Mouse (Mus musculus) left cerebral cortex, postnatal 14 days (tissue): Measurements from ENCODE around the gene Dlx5. TPM values are rescaled to one million over a fixed set of nuclear protein-coding genes. Genes with fewer than 3 reads are reported as not detected.

Source experiments
- DNase-seq, 2 experiments: peaks; one replicate each; pipeline ENCODE4 v3.0.0; 2021 to 2022; ENCODE audit warnings: low spot score in 2 of 2, mixed read lengths in 1 of 2
- intact Hi-C: fragments of 180-260 bp; cut with DNase I; formaldehyde crosslinking; loops from one replicate; pipeline ENCODE4 v1.15.1; 2025
- long read RNA-seq, 2 experiments: library from polyadenylated mRNA; stranded (forward); transcript quantifications; one replicate each; pipeline ENCODE4 v2.0.0; 2021
- total RNA-seq, 2 experiments: library from RNA; stranded (reverse); gene quantifications; 2 replicates each; pipeline ENCODE4 v1.2.3; 2021

Dlx5 gene
- total RNA-seq = 1 to 10 TPM; 6.4 to 6.9 TPM
- long read RNA-seq, experiment 1, transcript Dlx5-201 (3 exons, 1,423 nt) = major isoform, 6 of 8 reads
- long read RNA-seq, experiment 1, partial matches to known transcripts = 1 of 8 reads
- long read RNA-seq, experiment 1, other reads (novel, unspliced or antisense) = 0 of 8 reads
- long read RNA-seq, experiment 2, transcript Dlx5-201 (3 exons, 1,423 nt) = major isoform, 5 of 5 reads
- long read RNA-seq, experiment 2, partial matches to known transcripts = 0 of 5 reads
- long read RNA-seq, experiment 2, other reads (novel, unspliced or antisense) = 0 of 5 reads

DNA sequence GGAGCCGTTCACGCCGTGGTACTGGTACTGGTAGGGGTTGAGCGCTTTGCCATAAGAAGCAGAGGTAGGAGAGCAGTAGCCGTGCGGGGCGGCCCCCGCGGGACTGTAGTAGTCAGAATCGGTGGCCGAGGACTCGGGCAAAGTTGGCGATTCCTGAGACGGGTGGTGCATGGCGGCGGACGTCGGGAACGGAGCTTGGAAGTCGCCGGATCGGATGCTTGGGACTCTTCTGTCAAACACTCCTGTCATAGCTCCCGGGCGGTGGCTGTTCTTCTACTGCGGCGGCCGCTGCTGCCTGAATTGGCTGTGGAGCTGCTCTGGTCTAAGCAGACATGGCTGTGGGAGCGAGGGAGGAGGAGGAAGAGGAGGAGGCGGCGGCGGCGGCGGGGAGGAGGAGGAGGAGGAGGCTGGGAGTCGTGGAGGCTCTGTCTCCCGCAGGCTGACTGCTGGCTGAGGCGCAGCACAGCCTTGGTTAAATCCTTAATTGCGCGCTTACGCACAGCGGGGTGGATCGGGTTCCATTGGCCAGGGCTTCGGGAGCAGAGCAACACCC is at the start of gene Dlx5:
Gene Dlx5 (minus strand): TSS at position 448 of the 553 bp plus-strand sequence.
- peak in 1 of 2 experiments; percentile 69 for DNase-seq
- intact Hi-C loops = loop anchor here (10.0 kb wide), 2 partner anchors 777 to 1237 kb away; no protein-coding TSS in a partner anchor

DNA sequence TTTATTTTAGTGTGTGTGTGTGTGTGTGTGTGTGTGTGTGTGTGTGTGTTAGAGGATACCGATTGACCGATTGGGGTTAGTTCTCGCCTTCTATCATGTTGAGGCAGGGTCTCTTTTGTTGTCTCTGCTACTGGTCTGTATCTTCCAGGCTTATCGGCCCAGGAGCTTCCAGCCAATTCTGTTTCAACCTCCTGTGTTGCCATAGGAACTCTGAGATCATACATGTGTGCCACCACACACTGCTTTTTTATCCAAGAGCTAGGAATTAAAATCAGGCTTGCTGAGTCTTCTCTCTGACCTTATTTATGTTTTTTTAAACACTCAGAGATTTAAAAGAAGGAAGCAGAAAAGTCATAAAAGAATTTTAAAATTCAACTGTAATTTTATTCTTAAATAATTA is 49.6 kb upstream of the Dlx5 start:
- no peak for DNase-seq
- intact Hi-C loops = no loop called here

DNA sequence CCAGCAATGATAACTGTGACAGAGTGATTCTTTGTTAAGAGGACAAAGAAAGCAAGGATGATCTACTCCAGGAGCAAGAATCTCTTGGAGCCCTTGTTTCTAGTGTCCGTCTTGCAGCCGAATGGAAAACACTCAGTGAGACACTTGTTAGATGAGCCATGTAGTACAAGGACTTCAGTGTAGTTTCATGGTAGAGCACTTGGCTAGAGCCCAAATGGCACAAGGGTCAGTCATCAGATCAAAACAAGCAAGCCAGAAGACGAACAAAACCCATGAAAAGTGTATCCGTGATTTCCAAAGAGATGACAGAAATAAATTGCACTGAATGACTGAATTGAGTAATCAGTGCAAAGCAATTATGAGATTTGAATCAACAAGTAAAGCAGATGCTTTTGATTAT is 48.9 kb upstream of the Dlx5 start:
- intact Hi-C loops = no loop called here
- DNase-seq = no peak

DNA sequence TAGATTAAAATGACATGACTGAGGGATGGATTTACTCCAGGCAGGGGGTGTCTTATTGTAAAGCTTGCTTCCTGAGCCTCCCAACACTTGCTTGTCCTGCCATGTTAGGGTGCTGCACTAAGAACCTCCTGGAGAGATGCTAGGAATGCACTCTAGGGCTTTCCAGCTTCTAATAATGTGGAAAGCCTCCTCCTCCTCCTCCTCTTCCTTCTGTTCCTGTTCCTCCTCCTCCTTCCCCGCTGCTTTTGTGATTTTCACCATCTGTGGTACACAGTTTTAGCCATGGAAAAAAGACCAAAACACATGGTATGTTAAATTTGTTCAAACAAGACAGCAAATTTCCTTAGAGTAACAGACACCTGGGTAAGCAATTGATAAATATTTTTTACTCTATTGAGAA is 43.4 kb upstream of the Dlx5 start:
- intact Hi-C loops = no loop called here
- DNase-seq = no peak

DNA sequence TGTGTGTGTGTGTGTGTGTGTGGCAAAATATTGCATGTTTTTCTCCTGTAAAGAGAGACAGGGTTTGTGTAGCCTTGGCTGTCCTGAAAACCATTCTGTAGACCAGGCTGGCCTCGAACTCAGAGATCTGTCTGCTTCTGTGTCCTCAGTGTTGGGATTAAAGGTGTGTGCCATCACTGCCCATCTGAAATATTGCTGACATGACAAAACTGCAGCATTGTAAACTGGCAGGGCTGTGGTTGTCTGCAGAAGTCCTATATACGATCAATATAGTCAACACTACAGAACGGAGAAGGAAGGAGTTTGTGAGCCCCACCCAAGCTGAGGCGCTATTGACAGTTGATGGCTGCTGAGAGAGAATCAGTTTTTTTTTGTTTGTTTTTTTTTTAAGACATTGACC is 35.4 kb upstream of the Dlx5 start:
- no peak for DNase-seq
- intact Hi-C loops = no loop called here

DNA sequence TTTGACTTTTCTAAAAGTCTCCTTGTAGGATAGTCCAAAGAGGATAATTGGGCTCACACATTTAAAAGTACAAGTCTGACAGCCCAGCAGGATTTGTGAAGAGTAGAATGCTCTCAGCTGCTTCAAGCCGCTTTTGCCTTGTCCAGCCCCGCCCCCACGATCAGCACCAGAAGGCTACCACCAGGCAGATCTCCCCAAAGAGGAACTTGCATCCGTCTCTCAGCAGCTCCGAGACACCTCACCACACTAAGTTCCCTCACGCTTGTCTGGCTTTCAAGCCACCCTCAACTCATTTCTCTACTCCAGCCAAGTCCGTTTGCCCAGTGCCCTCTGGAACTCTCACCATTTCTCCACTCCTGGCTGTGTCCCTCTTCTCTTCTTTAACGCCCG is 33.6 kb upstream of the Dlx5 start:
- intact Hi-C loops = no loop called here
- no peak for DNase-seq

DNA sequence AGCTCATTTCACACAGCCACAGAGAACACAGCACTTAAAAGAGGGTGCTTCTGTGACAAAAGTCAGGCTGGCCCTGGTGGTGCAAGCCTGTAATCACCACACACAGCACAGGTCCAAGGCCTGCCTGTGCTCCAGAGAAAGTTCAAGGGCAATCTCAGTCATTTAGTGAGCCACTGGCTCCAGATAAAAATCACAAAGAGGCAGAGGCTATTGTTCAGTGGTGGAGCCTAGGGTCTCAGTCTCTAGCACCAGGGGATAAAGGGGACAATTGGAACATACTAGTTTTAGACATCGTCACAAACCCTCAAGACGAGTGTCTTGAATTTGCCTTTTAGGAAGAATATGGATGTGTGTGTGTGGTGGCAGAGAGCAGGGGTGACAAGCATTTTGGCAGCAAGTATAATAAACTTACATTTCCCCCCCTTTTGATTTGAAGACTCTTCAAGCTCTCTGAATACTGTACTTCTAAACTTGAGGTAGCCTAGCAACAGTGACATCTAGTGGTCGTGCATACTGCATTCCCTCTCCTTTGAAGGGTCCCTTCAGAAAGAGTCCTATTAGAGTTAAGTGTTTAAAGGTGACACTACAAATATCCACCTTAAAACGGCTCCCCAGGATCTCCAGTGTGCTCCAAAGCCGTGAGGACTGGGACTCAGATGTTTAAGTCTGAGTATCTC is 33.1 kb upstream of the Dlx5 start:
- peak; percentile 50 to 77 for DNase-seq
- intact Hi-C loops = no loop called here

DNA sequence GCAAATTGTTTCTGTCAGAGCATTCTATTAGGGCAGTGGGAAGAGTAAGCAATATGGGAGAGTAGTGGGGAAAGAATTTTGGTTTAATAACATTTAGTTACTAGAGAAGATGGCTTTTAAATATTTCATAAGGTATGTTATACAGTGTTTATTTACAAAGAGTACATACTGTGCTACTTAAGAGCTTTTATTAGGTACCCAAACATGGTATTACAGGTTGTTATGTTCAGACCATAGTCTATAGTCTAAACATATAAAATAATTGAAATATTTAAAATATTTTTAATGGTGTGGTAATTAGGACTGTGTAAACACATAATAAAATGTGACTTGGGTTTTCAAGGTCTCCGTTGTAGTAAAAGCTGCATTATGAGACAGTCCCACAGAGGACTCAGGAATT is 32.4 kb upstream of the Dlx5 start:
- intact Hi-C loops = no loop called here
- DNase-seq = no peak

DNA sequence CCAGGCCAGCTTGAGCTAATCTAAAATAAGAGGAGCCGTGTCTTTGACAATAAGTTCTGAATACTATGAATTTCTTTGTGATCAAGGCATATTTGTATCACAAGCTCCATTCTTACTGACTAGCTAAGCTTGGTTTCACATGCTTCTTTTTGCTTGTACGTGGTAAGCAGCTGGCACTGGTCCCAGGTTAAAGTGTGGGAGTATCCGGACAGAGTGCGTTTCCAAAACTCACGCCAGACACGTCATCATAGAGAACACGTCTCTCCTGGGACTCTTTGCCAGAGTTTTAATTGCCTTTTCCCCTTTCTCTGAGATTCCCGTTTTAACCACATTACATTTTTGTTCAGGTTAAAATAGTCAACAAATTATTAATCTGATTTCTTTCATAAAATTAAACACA is 27.7 kb upstream of the Dlx5 start:
- intact Hi-C loops = no loop called here
- peak; percentile 7 to 15 for DNase-seq

DNA sequence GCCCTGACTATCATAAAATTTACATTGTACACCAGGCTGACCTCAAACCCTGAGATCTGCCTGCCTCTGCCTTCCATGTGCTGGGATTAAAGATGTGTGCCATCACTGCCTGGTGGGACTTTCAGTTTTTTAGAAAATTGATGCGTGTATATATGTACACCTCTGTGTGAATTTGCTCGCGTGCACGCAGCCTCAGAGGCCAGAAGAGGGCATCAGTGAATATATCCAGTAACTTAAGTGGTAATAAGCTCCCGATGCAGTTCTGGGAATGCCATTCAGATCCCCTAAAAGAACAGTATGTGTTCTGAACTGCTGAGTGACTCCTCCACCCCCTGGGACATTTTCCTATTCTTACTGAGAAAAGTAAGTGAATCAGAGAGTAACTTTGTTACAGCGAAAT is 8.2 kb upstream of the Dlx5 start:
- intact Hi-C loops = no loop called here
- DNase-seq = no peak

DNA sequence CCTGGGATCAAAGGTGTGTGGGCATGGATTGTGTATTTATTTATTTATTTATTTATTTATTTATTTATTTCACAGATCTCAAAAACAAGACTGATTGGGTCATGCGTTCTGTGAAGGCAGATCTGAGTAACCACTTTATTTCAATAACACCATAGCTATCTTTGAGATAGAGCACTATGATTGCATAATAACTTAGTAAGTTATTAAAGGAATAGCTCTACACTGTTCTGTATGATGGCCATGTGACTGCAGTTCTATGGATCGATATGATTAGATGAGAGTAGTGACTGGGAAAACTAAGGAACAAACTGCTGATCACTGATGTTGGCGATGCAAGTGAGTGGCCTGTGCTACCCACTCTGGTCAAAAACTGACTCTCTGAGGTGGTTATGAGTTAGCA is 4.3 kb upstream of the Dlx5 start:
- no peak for DNase-seq
- intact Hi-C loops = loop anchor here (5.0 to 10.0 kb wide), 3 partner anchors 781 to 1241 kb away; no protein-coding TSS in a partner anchor

DNA sequence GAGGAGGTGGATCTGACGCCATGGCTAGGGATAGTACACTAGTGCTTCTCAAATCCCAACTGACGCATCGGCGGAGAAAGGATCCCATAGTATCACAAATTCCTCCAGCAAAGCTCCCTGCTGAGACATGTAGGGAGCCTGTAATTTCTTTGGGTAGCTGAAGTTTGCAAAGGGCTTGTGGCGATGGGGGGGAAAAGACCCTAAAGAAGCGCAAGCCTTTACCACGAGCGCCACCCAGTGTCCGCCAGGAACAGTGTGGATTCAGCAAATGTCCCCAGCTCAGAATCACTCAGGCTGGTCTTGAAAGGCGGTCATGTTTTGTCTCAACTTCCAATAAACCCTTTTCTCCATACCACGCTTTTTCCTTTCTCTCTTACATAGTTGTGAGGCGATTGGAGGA is 3.0 kb upstream of the Dlx5 start:
- intact Hi-C loops = loop anchor here (2.0 to 10.0 kb wide), 4 partner anchors 780 to 1240 kb away; no protein-coding TSS in a partner anchor

DNA sequence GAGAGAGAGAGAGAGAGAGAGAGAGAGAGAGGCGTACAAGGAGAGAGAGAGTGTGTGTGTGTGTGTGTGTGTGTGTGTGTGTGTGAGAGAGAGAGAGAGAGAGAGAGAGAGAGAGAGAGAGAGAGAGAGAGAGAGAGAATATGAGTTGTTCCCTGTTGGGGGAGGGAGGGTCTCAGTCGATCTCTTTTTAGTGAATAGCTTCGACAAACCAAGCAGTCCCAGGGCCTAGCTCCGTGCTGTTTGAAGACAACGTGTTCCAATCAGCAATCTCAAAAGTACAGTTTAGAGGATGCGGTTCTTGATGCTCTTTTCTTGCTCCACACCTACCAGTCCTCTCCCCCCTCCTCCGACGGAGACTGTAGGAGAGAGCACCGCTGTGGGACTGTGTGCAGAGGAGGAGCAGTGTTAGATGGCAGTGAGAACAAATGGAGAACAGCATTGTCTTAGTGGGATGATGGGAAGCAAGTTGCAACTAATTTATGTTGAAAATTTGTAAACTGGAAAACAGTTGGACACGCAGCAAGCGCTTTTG is 447 bp upstream of the Dlx5 start:
- intact Hi-C loops = loop anchor here (10.0 kb wide), 2 partner anchors 778 to 1238 kb away; no protein-coding TSS in a partner anchor
- DNase-seq = no peak

More for the DNA sequence above, 3.0 kb upstream of the Dlx5 start:
- DNase-seq = peak; percentile 62 to 74

DNA sequence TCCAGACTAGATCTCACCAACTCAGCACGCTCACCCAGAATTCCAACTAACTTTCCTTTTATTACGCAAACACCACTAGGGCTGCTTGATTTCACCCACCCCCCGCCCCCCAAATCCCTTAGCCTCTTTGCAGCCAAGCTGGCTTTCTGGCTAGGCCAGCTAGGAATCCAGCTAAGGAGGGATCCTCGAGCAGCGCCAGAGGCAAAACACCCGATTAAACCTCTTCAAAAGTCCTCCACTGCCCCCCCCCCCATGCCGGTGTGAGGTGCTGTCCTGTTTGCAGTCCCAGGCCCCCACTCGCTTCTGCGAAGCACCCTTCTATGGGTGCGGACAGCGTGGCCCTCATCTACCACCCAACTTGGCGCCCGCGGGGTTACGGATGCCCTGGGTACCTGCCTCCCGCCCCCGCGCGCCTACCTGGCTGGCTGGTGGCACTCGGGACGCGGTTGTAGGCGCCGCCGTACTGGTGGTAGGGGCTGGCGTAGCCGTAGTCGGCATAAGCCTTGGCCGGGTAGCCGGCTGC is 709 bp downstream of the Dlx5 start:
- no peak for DNase-seq
- intact Hi-C loops = loop anchor here (10.0 kb wide), 2 partner anchors 776 to 1236 kb away; no protein-coding TSS in a partner anchor

DNA sequence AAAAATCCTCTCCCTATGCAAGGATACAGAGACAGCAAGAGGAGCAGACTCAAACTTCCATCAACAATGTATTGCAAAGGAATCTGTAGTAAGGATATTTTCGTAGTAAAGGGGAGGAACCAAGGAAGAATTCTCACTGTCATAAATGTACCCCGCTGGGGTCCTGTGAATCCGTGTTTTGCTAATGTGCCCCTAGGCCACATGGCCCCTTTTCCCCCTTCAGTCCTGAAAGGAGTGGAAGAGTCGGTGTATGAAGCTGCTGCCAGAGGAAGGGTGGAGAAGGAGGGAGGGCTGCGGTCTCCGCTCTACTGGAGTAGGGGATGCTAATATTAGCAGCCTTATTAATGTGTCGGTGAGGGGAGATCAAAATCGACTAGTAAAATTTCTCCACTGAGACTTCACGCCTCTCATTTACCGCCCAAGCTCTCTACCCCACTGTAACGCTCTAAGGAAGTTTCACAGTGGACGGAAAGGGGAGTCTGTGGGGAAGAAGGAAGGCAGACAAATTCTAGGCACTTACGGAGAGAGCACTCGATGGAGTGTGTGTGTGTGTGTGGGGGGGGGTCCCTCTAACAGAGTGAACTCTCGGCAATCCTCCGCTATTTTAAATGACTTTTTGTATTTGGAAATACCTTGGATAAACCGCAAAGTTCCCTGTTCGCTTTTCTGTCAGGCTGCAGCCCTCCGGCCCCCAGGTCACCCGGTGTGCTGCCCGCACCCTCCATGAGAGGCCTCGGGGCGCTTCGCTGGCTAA is 1.3 kb downstream of the Dlx5 start:
- DNase-seq = no peak
- intact Hi-C loops = loop anchor here (10.0 kb wide), 2 partner anchors 776 to 1236 kb away; no protein-coding TSS in a partner anchor

DNA sequence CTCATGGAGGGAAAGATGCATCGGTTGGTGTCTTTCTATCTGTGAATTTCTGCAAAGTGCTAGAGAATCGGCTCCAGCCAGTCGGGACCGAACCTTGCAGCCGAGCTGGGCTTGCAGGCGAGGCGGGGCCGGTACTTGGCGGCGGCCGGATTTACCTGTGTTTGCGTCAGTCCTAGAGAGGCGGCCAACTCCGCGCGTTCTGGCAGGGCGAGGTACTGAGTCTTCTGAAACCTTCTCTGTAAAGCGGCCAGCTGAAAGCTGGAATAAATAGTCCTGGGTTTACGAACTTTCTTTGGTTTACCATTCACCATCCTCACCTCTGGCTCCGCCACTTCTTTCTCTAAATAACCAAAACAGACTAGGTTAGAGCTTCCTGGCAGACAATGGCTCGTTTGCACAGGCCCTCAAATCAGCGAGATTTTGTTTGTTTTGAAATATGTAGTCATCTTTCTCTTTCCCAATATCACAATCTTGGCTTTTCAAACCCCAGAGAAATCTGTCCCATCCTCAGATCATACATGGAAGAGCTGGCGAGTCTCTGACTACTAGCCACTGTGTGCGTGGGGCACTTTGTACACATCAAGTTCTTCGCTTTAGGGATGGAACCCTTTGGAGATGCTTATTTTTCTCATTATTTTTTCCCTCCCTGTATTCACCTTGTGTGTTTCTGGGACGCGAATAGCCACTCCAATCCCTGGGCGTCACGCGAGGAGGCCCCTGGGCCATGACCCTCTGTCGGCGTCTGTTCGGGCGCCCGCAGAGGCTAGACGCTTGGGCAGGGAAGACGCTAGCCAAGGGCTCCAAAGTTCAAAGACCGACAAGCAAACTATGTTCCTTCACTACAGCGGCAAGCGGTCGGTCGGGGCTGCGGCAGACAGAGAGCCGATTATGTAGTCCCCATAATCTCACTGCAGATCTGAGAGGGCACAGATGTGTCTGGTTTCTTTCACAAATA is 2.2 kb downstream of the Dlx5 start:
- intact Hi-C loops = loop anchor here (10.0 kb wide), 3 partner anchors 295 to 1235 kb away; no protein-coding TSS in a partner anchor
- DNase-seq = no peak

DNA sequence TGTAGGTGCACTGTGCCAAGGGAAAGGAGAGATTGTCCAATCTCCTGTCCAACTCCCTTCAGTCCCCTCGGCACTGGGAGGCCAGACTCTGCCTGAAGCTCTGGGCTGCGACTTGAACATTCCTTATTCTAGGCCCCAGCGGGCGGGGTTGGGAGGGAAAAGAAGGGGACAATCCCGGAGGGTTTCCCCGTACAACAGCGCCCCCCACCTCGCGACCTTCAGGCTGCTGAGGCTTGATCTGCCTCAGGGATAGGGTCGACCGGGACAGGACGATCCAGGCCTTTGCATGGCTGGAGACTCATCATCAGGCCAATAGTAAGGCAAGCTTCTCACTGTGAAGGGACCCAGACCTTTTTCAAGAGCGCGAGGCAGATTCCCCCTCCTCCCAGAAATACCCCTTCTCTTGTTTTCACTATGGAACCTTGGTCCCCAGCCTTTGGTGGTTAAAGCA is 3.0 kb downstream of the Dlx5 start:
- no peak for DNase-seq
- intact Hi-C loops = loop anchor here (10.0 kb wide), 1 partner anchor 294 kb away; no protein-coding TSS in a partner anchor
